In genomic region chr1:62579024-62579765, GRCm38 (mm10) we compare ENCODE assay signal across 16 mouse cellular contexts.
DNase-seq lines count a peak whose midpoint lies in the region; ATAC-seq lines count a peak whose summit lies in the region.
"Had no signal": no experiment of that assay in that cellular context is flagged by ENCODE, and none has a peak within 500 bp of the region (broad histone marks: within the 10 kb centered on the region; RNA-seq: fewer than 3 reads in every experiment).

No protein-coding gene starts in this region.

- ATAC-seq in midbrain, embryonic 11.5 days (ENCODE audit: low FRiP score), result no peak
- ATAC-seq in midbrain, embryonic 14.5 days (ENCODE audit: low FRiP score, low TSS enrichment), result no peak
- ATAC-seq in lung, embryonic 15.5 days (ENCODE audit: borderline replicate concordance, extremely low read depth, low FRiP score, low TSS enrichment), result peak; percentile 67
- ATAC-seq in stomach, embryonic 16.5 days (ENCODE audit: insufficient read depth, low FRiP score), result peak; percentile 90
- ATAC-seq: forebrain, embryonic 15.5 days had no signal

- WGBS in midbrain, embryonic 11.5 days, result 84% methylated on average over 7 of the region's 7 CpGs
- WGBS in midbrain, embryonic 14.5 days, result 84% methylated on average over 7 of the region's 7 CpGs
- WGBS in lung, embryonic 15.5 days, result 23% methylated on average over 7 of the region's 7 CpGs
- 28% methylated on average over 7 of the region's 7 CpGs for WGBS in stomach, embryonic 16.5 days

- no peaks in the 10 kb centered on the region for H3K27me3 ChIP-seq in midbrain, embryonic 11.5 days (ENCODE audit: control insufficient read depth, insufficient read depth, low read length)
- no peaks in the 10 kb centered on the region for H3K27me3 ChIP-seq in midbrain, embryonic 14.5 days (ENCODE audit: control insufficient read depth, insufficient read depth, low read length)
- no peaks in the 10 kb centered on the region for H3K27me3 ChIP-seq in lung, embryonic 15.5 days
- H3K27me3 ChIP-seq in stomach, embryonic 16.5 days (ENCODE audit: control insufficient read depth, insufficient read depth, low read length), result no peaks in the 10 kb centered on the region
- H3K27me3 ChIP-seq: forebrain, embryonic 15.5 days had no signal

- H3K36me3 ChIP-seq in midbrain, embryonic 11.5 days (ENCODE audit: control insufficient read depth, insufficient read depth, low read length), result no peaks in the 10 kb centered on the region
- no peaks in the 10 kb centered on the region for H3K36me3 ChIP-seq in midbrain, embryonic 14.5 days (ENCODE audit: control insufficient read depth, insufficient read depth, low read length)
- H3K36me3 ChIP-seq in lung, embryonic 15.5 days, result no peaks in the 10 kb centered on the region
- H3K36me3 ChIP-seq in stomach, embryonic 16.5 days (ENCODE audit: control insufficient read depth, insufficient read depth, low read length), result no peaks in the 10 kb centered on the region
- H3K36me3 ChIP-seq: forebrain, embryonic 15.5 days; G1E; midbrain, embryonic 10.5 days had no signal

- no peak overlapping the region for H3K4me3 ChIP-seq in midbrain, embryonic 11.5 days (ENCODE audit: low read depth, low read length)
- no peak overlapping the region for H3K4me3 ChIP-seq in midbrain, embryonic 14.5 days (replicated peaks; ENCODE audit: low read depth, low read length)
- no peak overlapping the region for H3K4me3 ChIP-seq in lung, embryonic 15.5 days
- no peak overlapping the region for H3K4me3 ChIP-seq in stomach, embryonic 16.5 days (replicated peaks; ENCODE audit: low read length)
- H3K4me3 ChIP-seq: forebrain, embryonic 15.5 days; heart, adult 2 months; midbrain, embryonic 10.5 days had no signal

- no peaks in the 10 kb centered on the region for H3K9me3 ChIP-seq in midbrain, embryonic 11.5 days (ENCODE audit: control insufficient read depth, low read length)
- no peaks in the 10 kb centered on the region for H3K9me3 ChIP-seq in midbrain, embryonic 14.5 days (ENCODE audit: control insufficient read depth, low read length)
- H3K9me3 ChIP-seq in lung, embryonic 15.5 days, result no peaks in the 10 kb centered on the region
- H3K9me3 ChIP-seq in stomach, embryonic 16.5 days (replicated peaks; ENCODE audit: control insufficient read depth, low read length), result no peaks in the 10 kb centered on the region
- H3K9me3 ChIP-seq: forebrain, embryonic 15.5 days; G1E; midbrain, embryonic 10.5 days had no signal

- no peak overlapping the region for H3K27ac ChIP-seq in midbrain, embryonic 11.5 days (ENCODE audit: low read depth, low read length)
- no peak overlapping the region for H3K27ac ChIP-seq in midbrain, embryonic 14.5 days (replicated peaks; ENCODE audit: low read depth, low read length)
- peak overlapping the region; percentile 71 for H3K27ac ChIP-seq in lung, embryonic 15.5 days
- H3K27ac ChIP-seq in stomach, embryonic 16.5 days (ENCODE audit: low read length), result peak overlapping the region; percentile 84
- H3K27ac ChIP-seq: forebrain, embryonic 15.5 days; heart, adult 2 months; midbrain, embryonic 10.5 days had no signal

- H3K4me1 ChIP-seq in midbrain, embryonic 11.5 days (ENCODE audit: control insufficient read depth, insufficient read depth, low read length), result no peaks in the 10 kb centered on the region
- H3K4me1 ChIP-seq in midbrain, embryonic 14.5 days (ENCODE audit: control insufficient read depth, insufficient read depth, low read length), result no peaks in the 10 kb centered on the region
- H3K4me1 ChIP-seq in lung, embryonic 15.5 days, result peaks cover 16% of the 10 kb centered on the region
- H3K4me1 ChIP-seq in stomach, embryonic 16.5 days (ENCODE audit: control insufficient read depth, insufficient read depth, low read length), result peaks cover 11% of the 10 kb centered on the region; the same call in 1 of the 2 replicates

- intact Hi-C loops in heart, postnatal 25 days (cut with DNase I), result no loop called here

- no peak overlapping the region for H3K4me2 ChIP-seq in midbrain, embryonic 11.5 days
- H3K4me2 ChIP-seq in midbrain, embryonic 14.5 days (ENCODE audit: low read length), result no peak overlapping the region
- no peak overlapping the region for H3K4me2 ChIP-seq in lung, embryonic 15.5 days
- no peak overlapping the region for H3K4me2 ChIP-seq in stomach, embryonic 16.5 days (ENCODE audit: low read depth, low read length)
- H3K4me2 ChIP-seq: forebrain, embryonic 15.5 days; liver, embryonic 11.5 days had no signal

- no peak overlapping the region for H3K9ac ChIP-seq in midbrain, embryonic 11.5 days (ENCODE audit: low read length)
- H3K9ac ChIP-seq in midbrain, embryonic 14.5 days (replicated peaks; ENCODE audit: low read length), result no peak overlapping the region
- H3K9ac ChIP-seq in lung, embryonic 15.5 days, result no peak overlapping the region
- H3K9ac ChIP-seq in stomach, embryonic 16.5 days (ENCODE audit: low read length), result no peak overlapping the region
- H3K9ac ChIP-seq: forebrain, embryonic 15.5 days had no signal

- DNase-seq in heart, adult 18-20 months, result peak; percentile 36 to 42
- no peak for DNase-seq in heart, postnatal 25 days (ENCODE audit: low spot score)
- DNase-seq in midbrain, embryonic 11.5 days (ENCODE audit: low spot score, missing footprints), result peak; percentile 81
- DNase-seq in midbrain, embryonic 14.5 days, result no peak
- no peak for DNase-seq in right cerebral cortex, adult 2 months (ENCODE audit: low spot score in 2 of 2)
- DNase-seq in adrenal gland, postnatal 36 days, result no peak
- DNase-seq: B cell, adult 2 months; cerebellum, postnatal 10 days; thymus, postnatal 4 days had no signal

Comparison
In these comparisons a context has a peak if more than half of its experiments do, and no peak if none do; other contexts are left out.
1. DNase-seq: peak in heart, adult 18-20 months (2 of 2) and midbrain, embryonic 11.5 days (single experiment); none in heart, postnatal 25 days (single experiment), midbrain, embryonic 14.5 days (single experiment), right cerebral cortex, adult 2 months (0 of 2) and adrenal gland, postnatal 36 days (0 of 2).
2. ATAC-seq: peak in lung, embryonic 15.5 days (single experiment) and stomach, embryonic 16.5 days (single experiment); none in midbrain, embryonic 11.5 days (single experiment) and midbrain, embryonic 14.5 days (single experiment).
3. H3K27ac ChIP-seq: peak in lung, embryonic 15.5 days (single experiment) and stomach, embryonic 16.5 days (single experiment); none in midbrain, embryonic 11.5 days (single experiment) and midbrain, embryonic 14.5 days (single experiment).